Mouse (Mus musculus): ENCODE measurements around the gene Cep112. TPM values are rescaled to one million over a fixed set of nuclear protein-coding genes. Genes with fewer than 3 reads are reported as not detected.

Cep112 gene
- total RNA-seq (2021): 10 to 100 TPM in 1 of 2 experiments, 1 to 10 TPM in 1; 8.3 to 12.8 TPM

DNA sequence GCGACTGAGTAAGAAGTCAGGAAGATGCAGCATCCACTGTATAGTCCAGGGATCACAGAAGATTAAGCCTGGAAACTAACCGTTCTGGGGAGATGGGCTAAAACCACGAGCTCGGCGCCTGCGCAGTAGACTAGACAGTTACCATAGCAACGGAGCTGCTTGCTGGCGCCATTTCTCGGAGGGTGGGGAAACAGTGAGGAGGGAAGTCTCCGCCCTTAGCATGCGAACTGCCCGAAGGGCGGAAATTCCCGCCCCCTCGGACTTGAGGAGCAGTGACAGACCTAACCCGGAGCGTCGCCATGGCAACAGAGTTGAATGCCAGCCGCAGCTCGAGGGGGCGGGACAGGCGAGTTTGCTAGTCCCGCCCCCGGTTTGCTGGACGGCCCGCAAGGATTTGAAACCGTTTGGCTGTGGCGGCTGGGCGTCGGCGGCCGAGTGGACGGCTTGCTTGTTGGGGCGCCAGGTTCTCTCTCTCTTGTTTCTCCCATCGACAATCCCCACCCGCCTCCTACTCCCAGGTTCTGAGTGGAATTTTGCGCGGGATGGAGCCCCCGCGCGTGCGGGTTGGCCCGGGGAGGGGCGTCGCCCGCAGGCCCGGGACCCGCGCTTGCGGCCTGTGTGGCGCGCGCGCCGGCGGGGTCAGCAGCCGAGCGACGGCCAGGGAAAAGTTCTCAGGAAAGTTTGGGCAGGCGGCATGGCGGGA is at the start of gene Cep112:
TSS of gene Cep112 (plus strand) at position 304 of the 703 bp plus-strand sequence.
- intact Hi-C loops (cut with DNase I): no loop called here
- DNase-seq (ENCODE audit: low spot score in 2 of 2): peak; percentile 93 to 94

GRCm38 (mm10) chr11:108376815-108377214 is 48.2 kb upstream of the Cep112 start:
- intact Hi-C loops (cut with DNase I): loop anchor here (2.0 to 5.0 kb wide), 3 partner anchors 346 to 515 kb away; no protein-coding TSS in a partner anchor
- DNase-seq (ENCODE audit: low spot score in 2 of 2): no peak

DNA sequence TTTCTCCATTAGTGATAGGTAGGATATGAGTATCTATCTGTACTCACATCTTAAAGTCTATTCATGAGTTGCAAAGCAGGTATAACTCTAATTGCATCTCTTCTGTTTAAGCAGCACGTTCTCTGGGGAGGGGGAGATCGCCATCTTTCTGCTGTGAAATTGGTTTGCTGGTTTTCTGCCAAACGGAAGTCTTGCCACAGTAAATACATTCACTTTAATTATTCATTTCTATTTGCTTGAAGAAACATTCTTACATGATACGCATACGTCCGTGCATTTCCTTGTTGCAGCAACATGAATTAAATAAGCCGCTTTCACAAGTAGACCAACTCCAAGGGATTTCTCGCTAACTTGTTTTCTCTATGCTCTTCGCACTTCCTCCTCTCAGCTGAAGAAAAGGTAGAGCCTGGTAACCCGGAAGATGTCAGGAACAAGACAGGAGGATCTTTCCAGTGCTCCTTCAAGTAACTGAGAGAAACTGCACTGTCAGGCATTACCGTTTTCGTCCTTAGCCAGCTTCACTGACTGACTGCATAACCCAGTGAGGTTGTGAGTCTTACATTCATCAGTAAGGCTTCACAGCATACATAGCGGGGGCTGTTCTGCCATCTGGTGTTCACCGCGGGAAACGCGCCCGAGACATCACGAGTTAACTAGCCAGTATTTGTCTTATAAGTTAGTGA is 47.2 kb upstream of the Cep112 start:
- peak; percentile 77 to 79 for DNase-seq (ENCODE audit: low spot score in 2 of 2)
- intact Hi-C loops (cut with DNase I): loop anchor here (2.0 to 5.0 kb wide), 4 partner anchors 249 to 516 kb away; no protein-coding TSS in a partner anchor

GRCm38 (mm10) chr11:108378363-108378751 is 46.6 kb upstream of the Cep112 start:
- no peak for DNase-seq (ENCODE audit: low spot score in 2 of 2)
- intact Hi-C loops (cut with DNase I): loop anchor here (2.0 to 5.0 kb wide), 3 partner anchors 250 to 516 kb away; no protein-coding TSS in a partner anchor

DNA sequence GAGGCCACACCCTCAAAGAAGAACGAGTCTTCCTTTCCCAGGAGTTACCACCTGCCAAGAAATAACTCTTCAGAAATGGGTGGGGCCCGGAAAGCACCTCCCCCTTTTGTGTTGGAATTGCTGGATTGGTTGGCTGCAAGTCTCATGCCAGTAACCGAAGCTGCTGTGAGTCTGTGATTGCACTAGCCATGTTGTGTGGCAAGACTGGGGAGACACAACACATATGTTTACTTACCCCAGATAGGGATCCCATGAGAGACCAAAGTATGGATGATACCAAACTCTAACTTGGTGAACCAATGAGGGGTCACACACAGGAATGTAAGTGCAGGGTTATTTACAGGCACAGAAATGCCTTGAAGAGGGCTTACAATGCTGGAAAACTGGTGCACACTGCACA is 42.3 kb upstream of the Cep112 start:
- no peak for DNase-seq (ENCODE audit: low spot score in 2 of 2)
- intact Hi-C loops (cut with DNase I): no loop called here

- intact Hi-C loops (cut with DNase I): no loop called here
- no peak for DNase-seq (ENCODE audit: low spot score in 2 of 2)
These were observed 39.9 kb upstream of the Cep112 start for GRCm38 (mm10) chr11:108384920-108385665.

GRCm38 (mm10) chr11:108385666-108386024 is 39.3 kb upstream of the Cep112 start:
- DNase-seq (ENCODE audit: low spot score in 2 of 2): no peak
- intact Hi-C loops (cut with DNase I): no loop called here

GRCm38 (mm10) chr11:108395061-108395460 is 29.9 kb upstream of the Cep112 start:
- intact Hi-C loops (cut with DNase I): no loop called here
- no peak for DNase-seq (ENCODE audit: low spot score in 2 of 2)

- intact Hi-C loops (cut with DNase I): no loop called here
- no peak for DNase-seq (ENCODE audit: low spot score in 2 of 2)
These were observed 28.7 kb upstream of the Cep112 start for GRCm38 (mm10) chr11:108396076-108396829.

GRCm38 (mm10) chr11:108409876-108410644 is 14.9 kb upstream of the Cep112 start:
- intact Hi-C loops (cut with DNase I): no loop called here
- DNase-seq (ENCODE audit: low spot score in 2 of 2): peak in 1 of 2 experiments; percentile 46

GRCm38 (mm10) chr11:108416360-108416759 is 8.6 kb upstream of the Cep112 start:
- intact Hi-C loops (cut with DNase I): loop anchor here (5.0 kb wide), 2 partner anchors 384 to 554 kb away; no protein-coding TSS in a partner anchor
- no peak for DNase-seq (ENCODE audit: low spot score in 2 of 2)

DNA sequence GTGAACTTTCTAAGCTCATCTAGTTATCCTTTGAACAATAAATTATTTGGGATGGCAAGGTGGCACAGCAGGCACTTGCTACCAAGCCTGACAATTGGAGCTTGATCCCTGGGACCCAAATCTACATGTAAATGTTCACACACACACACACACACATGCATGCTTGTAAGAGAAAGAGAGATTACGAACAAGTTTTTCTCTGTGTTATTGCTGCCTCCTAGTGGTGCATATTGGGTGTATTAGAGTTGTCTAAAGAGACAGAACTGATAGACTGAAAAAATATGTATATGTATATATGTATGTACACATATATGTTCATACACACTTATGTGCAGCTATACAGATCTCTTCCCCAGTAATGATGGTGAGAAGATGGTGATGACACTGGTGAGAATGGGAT is 6.5 kb upstream of the Cep112 start:
- no peak for DNase-seq (ENCODE audit: low spot score in 2 of 2)

GRCm38 (mm10) chr11:108419242-108419641 is 5.8 kb upstream of the Cep112 start:
- intact Hi-C loops (cut with DNase I): loop anchor here (5.0 kb wide), 2 partner anchors 387 to 557 kb away; no protein-coding TSS in a partner anchor
- DNase-seq (ENCODE audit: low spot score in 2 of 2): no peak

More for the DNA sequence above, 6.5 kb upstream of the Cep112 start:
- intact Hi-C loops (cut with DNase I): loop anchor here (5.0 kb wide), 2 partner anchors 386 to 556 kb away; no protein-coding TSS in a partner anchor

GRCm38 (mm10) chr11:108420751-108421150 is 4.2 kb upstream of the Cep112 start:
- intact Hi-C loops (cut with DNase I): no loop called here
- DNase-seq (ENCODE audit: low spot score in 2 of 2): no peak

GRCm38 (mm10) chr11:108423221-108423620 is 1.8 kb upstream of the Cep112 start:
- no peak for DNase-seq (ENCODE audit: low spot score in 2 of 2)
- intact Hi-C loops (cut with DNase I): no loop called here

DNA sequence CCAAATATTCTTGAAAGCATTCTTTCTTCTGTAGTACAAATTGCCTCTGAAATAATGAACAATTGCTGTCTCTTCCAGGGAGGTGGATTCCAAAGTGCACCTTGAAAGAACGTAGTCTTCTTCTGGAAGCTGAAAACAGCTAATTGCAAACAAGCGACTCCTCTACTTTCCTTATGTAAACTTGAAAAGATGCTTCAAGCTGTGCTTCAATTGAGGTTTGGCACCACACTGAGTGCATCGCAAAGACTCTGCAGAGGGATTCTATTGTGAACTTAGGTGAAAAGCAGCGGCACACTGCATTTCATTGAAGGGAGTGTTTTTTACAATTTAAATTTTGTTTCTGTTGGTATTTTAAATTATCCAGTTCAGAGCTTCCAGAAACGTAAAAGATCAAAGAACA is 881 bp upstream of the Cep112 start:
- intact Hi-C loops (cut with DNase I): no loop called here
- no peak for DNase-seq (ENCODE audit: low spot score in 2 of 2)

GRCm38 (mm10) chr11:108425592-108425921 is 565 bp downstream of the Cep112 start:
- DNase-seq (ENCODE audit: low spot score in 2 of 2): peak in 1 of 2 experiments; percentile 9
- intact Hi-C loops (cut with DNase I): no loop called here

- intact Hi-C loops (cut with DNase I): no loop called here
- no peak for DNase-seq (ENCODE audit: low spot score in 2 of 2)
These were observed 1.1 kb downstream of the Cep112 start for GRCm38 (mm10) chr11:108426086-108426485.

DNA sequence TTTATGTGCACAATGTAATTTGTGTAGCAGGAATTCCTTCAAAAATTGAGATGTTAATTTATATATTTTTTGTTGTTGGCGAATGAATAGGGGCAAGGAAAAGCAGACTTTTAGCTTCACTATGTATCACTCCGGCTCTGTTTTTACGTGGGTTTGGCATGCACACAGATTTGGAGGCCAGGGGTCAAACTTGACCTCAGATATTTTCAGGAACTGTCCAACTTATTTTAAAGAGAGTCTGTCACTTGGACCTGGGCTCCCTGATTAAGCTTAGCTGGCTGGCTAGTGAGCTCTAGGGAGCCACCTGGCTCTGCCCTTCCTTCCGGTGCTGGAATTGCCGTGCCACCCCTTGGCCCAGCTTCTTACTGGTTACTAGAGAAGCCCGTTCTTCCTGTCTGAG is 2.2 kb downstream of the Cep112 start:
- intact Hi-C loops (cut with DNase I): no loop called here
- no peak for DNase-seq (ENCODE audit: low spot score in 2 of 2)

Data from left cerebral cortex, postnatal 36 days (tissue).